Mouse (Mus musculus) embryonic facial prominence, embryonic 10.5 days (tissue): Measurements from ENCODE around the gene Ccdc74a. TPM values are rescaled to one million over a fixed set of nuclear protein-coding genes. Genes with fewer than 3 reads are reported as not detected.

Experiments
- DNase-seq: peaks from one replicate; pipeline ENCODE4 v3.0.0-alpha.2; 2017; ENCODE audit warnings: low spot score
- H3K27ac ChIP-seq: fragments of 300-500 bp; sonication (generic); replicated peaks from 2 replicates; pipeline ENCODE4 v1.5.1; 2016; ENCODE audit warnings: mild to moderate bottlenecking
- H3K27me3 ChIP-seq: fragments of 300-500 bp; sonication (generic); replicated peaks from 2 replicates; pipeline ENCODE4 v1.6.1; 2016; ENCODE audit warnings: low read depth, mild to moderate bottlenecking; ENCODE audit not compliant: poor library complexity, severe bottlenecking
- H3K36me3 ChIP-seq: fragments of 300-500 bp; sonication (generic); replicated peaks from 2 replicates; pipeline ENCODE4 v1.6.1; 2016; ENCODE audit warnings: mild to moderate bottlenecking, moderate library complexity
- H3K4me1 ChIP-seq: fragments of 300-500 bp; sonication (generic); 2 replicates; pipeline ENCODE4 v1.6.1; 2016
- H3K4me3 ChIP-seq: fragments of 300-500 bp; sonication (generic); 2 replicates; pipeline ENCODE4 v1.5.1; 2016; ENCODE audit warnings: mild to moderate bottlenecking, moderate library complexity
- H3K9me3 ChIP-seq: fragments of 300-500 bp; sonication (generic); 2 replicates; pipeline ENCODE4 v1.6.1; 2016; ENCODE audit warnings: mild to moderate bottlenecking
- WGBS: fragments of 180-500 bp; shearing (Covaris S2); methylation state at CpG from one replicate; pipeline ENCODE4 v1.1.7; 2016; 5-methylcytosine and 5-hydroxymethylcytosine counted together
- polyA plus RNA-seq: library from polyadenylated mRNA; unstranded; fragments of >200 nt; fragmentation: Nextera tagmentation; extraction: Ambion mirVana; gene quantifications from 2 replicates; pipeline ENCODE4 v1.2.1, GENCODE M21; 2016

The Ccdc74a gene
- polyA plus RNA-seq, 1 experiment from 2014 or later, result 5.3 TPM

GRCm38 (mm10) chr16:17626269-17626555 lies 20.1 kb upstream of the Ccdc74a start:
- WGBS, result 97% methylated on average over 5 of the region's 5 CpGs

DNA sequence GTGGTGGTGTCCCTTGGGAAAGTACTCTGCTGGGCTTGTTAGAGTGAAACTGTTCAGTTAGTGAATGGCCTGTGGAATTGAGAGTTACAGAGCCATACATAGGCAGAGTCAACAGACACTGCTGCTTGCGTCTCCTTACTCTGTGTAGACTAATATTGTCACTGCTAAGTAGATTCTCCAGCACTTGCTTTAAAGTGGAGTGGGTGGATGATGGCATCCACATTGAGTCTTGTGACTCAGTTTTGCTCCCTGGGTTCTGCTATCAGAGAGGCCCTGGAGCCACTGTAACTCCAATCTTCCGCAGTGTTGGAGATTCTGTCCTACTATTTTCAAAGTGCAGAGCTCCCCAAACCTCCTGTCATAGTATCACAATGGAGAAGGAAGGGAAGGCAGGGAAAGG lies 13.7 kb upstream of the Ccdc74a start:
- DNase-seq, result no peak
- H3K4me3 ChIP-seq, result no peak overlapping the region
- no peaks in the 10 kb centered on the region for H3K9me3 ChIP-seq
- 95% methylated on average over 2 of the region's 2 CpGs for WGBS
- peaks cover 100% of the 10 kb centered on the region for H3K36me3 ChIP-seq
- H3K4me1 ChIP-seq, result no peaks in the 10 kb centered on the region
- no peaks in the 10 kb centered on the region for H3K27me3 ChIP-seq
- H3K27ac ChIP-seq, result no peak overlapping the region

More at GRCm38 (mm10) chr16:17626269-17626555, 20.1 kb upstream of the Ccdc74a start:
- Histone ChIP-seq H3K4me1 (no peaks in the 10 kb centered on the region), H3K36me3 (peaks cover 99% of the 10 kb centered on the region), H3K27me3 (no peaks in the 10 kb centered on the region), H3K9me3 (no peaks in the 10 kb centered on the region), H3K4me3 (no peak overlapping the region), H3K27ac (no peak overlapping the region)
- DNase-seq, result no peak

DNA sequence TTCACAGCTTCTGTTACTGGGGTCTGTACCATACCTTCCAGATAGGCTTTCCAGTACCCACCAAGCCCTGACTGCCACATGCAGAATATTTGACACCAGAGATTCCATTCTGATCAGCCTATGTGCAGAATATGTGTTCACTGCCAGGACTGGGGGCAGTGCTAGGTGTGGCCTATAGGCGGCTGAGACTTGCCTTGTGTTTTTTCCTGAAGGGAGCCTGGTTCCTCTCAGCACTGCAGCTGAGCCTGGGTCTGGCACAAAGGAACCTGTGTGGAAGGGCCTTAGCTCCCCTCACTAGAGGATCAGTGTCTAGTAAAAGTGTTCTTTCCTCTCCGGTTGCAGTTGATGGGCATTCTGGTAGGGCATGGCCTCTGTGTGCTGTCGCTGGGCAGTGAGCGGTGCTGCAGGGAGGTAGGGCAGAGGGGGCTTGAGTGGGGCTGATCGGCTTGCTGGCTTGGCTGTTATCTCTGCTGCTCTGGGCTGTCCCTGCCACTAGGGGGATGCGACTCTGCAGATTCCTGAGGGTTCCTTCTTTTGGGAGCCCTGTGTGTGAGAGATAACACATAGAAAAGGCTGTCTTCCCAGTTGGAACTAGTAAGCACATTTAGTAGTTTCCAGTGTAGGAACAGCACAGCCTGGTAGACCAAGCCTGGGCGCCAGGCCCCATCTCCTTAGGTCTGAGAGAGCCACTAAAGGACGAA lies 12.6 kb upstream of the Ccdc74a start:
- Histone ChIP-seq H3K36me3 (peaks cover 100% of the 10 kb centered on the region), H3K27me3 (no peaks in the 10 kb centered on the region), H3K4me1 (no peaks in the 10 kb centered on the region), H3K9me3 (no peaks in the 10 kb centered on the region), H3K27ac (no peak overlapping the region), H3K4me3 (no peak overlapping the region)
- no peak for DNase-seq
- WGBS, result 71% methylated on average over 8 of the region's 8 CpGs

- H3K36me3 ChIP-seq, result peaks cover 99% of the 10 kb centered on the region
- DNase-seq, result no peak
Observed at GRCm38 (mm10) chr16:17636904-17637303, 9.4 kb upstream of the Ccdc74a start.

DNA sequence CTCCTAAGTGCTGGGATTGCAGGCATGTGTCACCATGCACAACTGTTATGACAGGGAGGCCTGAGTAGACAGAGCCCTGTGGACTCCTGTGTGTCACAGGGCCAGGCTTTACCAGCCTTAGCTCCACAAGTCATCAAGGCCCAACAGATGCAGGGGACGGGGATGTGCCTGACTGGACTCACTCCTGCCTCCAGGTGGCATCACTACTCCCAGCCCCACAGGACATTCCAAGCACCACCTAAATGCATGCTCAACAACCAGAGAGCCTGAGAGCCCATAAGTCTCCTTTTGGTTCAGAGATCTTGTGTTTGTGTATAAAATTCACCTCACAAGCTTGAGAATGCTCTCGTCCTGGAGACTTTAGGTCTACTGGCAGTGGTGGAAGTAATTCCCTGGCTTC lies 8.7 kb upstream of the Ccdc74a start:
- Histone ChIP-seq H3K4me1 (no peaks in the 10 kb centered on the region), H3K9me3 (no peaks in the 10 kb centered on the region), H3K27me3 (no peaks in the 10 kb centered on the region), H3K27ac (no peak overlapping the region), H3K4me3 (no peak overlapping the region), H3K36me3 (peaks cover 99% of the 10 kb centered on the region)
- DNase-seq, result no peak
- 78% methylated on average over 2 of the region's 2 CpGs for WGBS

More at GRCm38 (mm10) chr16:17636904-17637303, 9.4 kb upstream of the Ccdc74a start:
- H3K4me1 ChIP-seq, result no peaks in the 10 kb centered on the region
- H3K27ac ChIP-seq, result no peak overlapping the region
- H3K27me3 ChIP-seq, result no peaks in the 10 kb centered on the region
- no peak overlapping the region for H3K4me3 ChIP-seq
- H3K9me3 ChIP-seq, result no peaks in the 10 kb centered on the region
- 86% methylated on average over 2 of the region's 2 CpGs for WGBS

- WGBS, result 90% methylated on average over 9 of the region's 9 CpGs
- no peaks in the 10 kb centered on the region for H3K9me3 ChIP-seq
- H3K27ac ChIP-seq, result no peak overlapping the region
- H3K4me3 ChIP-seq, result no peak overlapping the region
- no peaks in the 10 kb centered on the region for H3K4me1 ChIP-seq
- H3K36me3 ChIP-seq, result peaks cover 99% of the 10 kb centered on the region
- H3K27me3 ChIP-seq, result no peaks in the 10 kb centered on the region
- DNase-seq, result no peak
Observed at GRCm38 (mm10) chr16:17638036-17638628, 8.1 kb upstream of the Ccdc74a start.

- Histone ChIP-seq H3K27me3 (no peaks in the 10 kb centered on the region), H3K27ac (no peak overlapping the region), H3K4me1 (no peaks in the 10 kb centered on the region), H3K36me3 (peaks cover 99% of the 10 kb centered on the region), H3K9me3 (no peaks in the 10 kb centered on the region), H3K4me3 (no peak overlapping the region)
- DNase-seq, result no peak
- 93% methylated on average over 3 of the region's 3 CpGs for WGBS
Observed at GRCm38 (mm10) chr16:17639081-17639480, 7.2 kb upstream of the Ccdc74a start.

GRCm38 (mm10) chr16:17639951-17640350 lies 6.3 kb upstream of the Ccdc74a start:
- H3K27me3 ChIP-seq, result no peaks in the 10 kb centered on the region
- H3K4me3 ChIP-seq, result no peak overlapping the region
- H3K9me3 ChIP-seq, result no peaks in the 10 kb centered on the region
- peaks cover 94% of the 10 kb centered on the region for H3K36me3 ChIP-seq
- H3K27ac ChIP-seq, result no peak overlapping the region
- WGBS, result 92% methylated on average over 6 of the region's 6 CpGs
- H3K4me1 ChIP-seq, result no peaks in the 10 kb centered on the region
- DNase-seq, result no peak

GRCm38 (mm10) chr16:17640706-17641105 lies 5.6 kb upstream of the Ccdc74a start:
- 89% methylated on average over 9 of the region's 9 CpGs for WGBS
- no peak for DNase-seq
- Histone ChIP-seq H3K36me3 (peaks cover 87% of the 10 kb centered on the region), H3K4me3 (no peak overlapping the region), H3K4me1 (no peaks in the 10 kb centered on the region), H3K9me3 (no peaks in the 10 kb centered on the region), H3K27me3 (no peaks in the 10 kb centered on the region), H3K27ac (no peak overlapping the region)

GRCm38 (mm10) chr16:17641301-17641700 lies 5.0 kb upstream of the Ccdc74a start:
- Histone ChIP-seq H3K27me3 (no peaks in the 10 kb centered on the region), H3K4me1 (peaks cover 4% of the 10 kb centered on the region; the same call in 1 of the 2 replicates), H3K9me3 (no peaks in the 10 kb centered on the region), H3K27ac (no peak overlapping the region), H3K36me3 (peaks cover 81% of the 10 kb centered on the region), H3K4me3 (no peak overlapping the region)
- DNase-seq, result no peak
- WGBS, result 78% methylated on average over 6 of the region's 6 CpGs

DNA sequence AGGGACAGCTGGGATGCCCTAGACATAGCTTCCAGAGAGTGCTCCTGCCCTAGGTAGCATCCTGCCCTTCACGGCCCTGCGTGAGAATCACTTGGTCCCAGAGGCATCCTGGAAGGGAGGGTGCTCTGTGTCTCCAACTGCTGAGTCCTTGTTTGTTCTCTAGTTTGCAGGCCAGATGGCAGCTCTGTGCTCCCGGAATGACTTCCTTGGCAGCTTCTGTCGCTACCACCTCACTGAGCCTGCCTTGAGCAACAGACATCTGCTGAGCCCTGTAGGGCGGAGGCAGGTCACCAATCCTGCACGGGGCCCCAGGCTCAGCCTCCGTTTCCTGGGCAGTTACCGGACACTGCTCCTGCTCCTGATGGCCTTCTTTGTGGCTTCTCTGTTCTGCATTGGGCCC lies 4.0 kb upstream of the Ccdc74a start:
- H3K27ac ChIP-seq, result no peak overlapping the region
- WGBS, result 92% methylated on average over 8 of the region's 8 CpGs
- peaks cover 13% of the 10 kb centered on the region for H3K4me1 ChIP-seq
- no peaks in the 10 kb centered on the region for H3K9me3 ChIP-seq
- H3K27me3 ChIP-seq, result 0 out of 2 replicates have a peak, but pooled peaks cover 3% of the 10 kb centered on the region
- H3K4me3 ChIP-seq, result no peak overlapping the region
- H3K36me3 ChIP-seq, result peaks cover 70% of the 10 kb centered on the region
- DNase-seq, result no peak

DNA sequence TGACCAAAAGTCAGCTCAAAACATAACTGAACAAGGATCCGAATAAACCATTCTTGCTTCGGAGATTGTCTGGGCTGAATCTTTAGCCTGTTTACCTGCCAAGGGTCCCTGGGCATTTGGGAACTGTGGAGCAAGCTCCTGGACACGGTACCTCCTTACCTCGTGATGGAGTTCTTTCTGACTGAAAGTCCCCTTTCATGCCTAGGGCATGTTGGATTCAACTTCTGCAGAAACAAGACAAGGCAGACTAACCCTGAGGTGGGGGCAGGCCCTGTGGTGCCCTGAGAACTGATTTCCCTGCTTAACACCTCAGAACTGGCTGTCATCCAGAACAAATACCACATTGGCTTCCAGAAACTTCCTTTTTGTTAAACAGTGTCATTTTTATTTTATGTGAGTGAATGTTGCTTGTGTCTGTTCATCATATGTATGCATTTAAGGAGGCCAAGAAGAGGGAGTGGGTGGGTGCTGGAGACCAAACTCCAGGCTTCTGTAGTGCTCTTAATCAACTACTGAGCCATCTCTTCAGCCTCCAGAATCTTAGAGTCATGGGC lies 2.8 kb upstream of the Ccdc74a start:
- no peak overlapping the region for H3K4me3 ChIP-seq
- peaks cover 68% of the 10 kb centered on the region for H3K36me3 ChIP-seq
- H3K4me1 ChIP-seq, result peaks cover 16% of the 10 kb centered on the region
- WGBS, result 87% methylated on average over 4 of the region's 4 CpGs
- H3K9me3 ChIP-seq, result no peaks in the 10 kb centered on the region
- no peak for DNase-seq
- H3K27ac ChIP-seq, result no peak overlapping the region
- 0 out of 2 replicates have a peak, but pooled peaks cover 3% of the 10 kb centered on the region for H3K27me3 ChIP-seq

DNA sequence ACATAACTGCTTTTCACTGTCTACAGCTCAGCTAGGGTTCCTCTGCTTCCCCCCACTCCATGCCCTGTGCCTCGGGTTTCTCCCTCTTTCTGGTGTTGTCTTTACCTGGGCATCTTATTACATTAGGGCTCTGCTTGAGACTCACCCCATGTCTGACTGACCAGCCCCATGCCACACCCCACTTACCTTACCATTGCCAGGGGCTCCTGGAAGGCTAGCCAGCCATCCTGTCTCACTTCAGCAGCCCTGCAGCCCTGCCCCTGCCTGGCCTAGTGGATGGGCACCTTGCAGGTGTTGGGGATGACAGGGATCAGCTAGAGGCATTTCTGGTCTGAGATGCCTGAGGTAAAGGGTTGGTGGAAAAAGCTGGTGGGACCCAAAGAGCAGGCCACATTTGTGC lies 886 bp downstream of the Ccdc74a start:
- peaks cover 69% of the 10 kb centered on the region for H3K36me3 ChIP-seq

More for the DNA sequence above, 886 bp downstream of the Ccdc74a start:
- peaks cover 16% of the 10 kb centered on the region for H3K4me1 ChIP-seq
- no peak overlapping the region for H3K27ac ChIP-seq
- 0 out of 2 replicates have a peak, but pooled peaks cover 3% of the 10 kb centered on the region for H3K27me3 ChIP-seq
- no peaks in the 10 kb centered on the region for H3K9me3 ChIP-seq
- WGBS, result 11% methylated on average over 1 of the region's 1 CpGs
- DNase-seq, result no peak
- peak overlapping the region; percentile 69 for H3K4me3 ChIP-seq
